Mouse (Mus musculus) heart, adult 2 months (tissue): ENCODE measurements around the gene Cxcl14. TPM values are rescaled to one million over a fixed set of nuclear protein-coding genes. Genes with fewer than 3 reads are reported as not detected.

Experiments used
- DNase-seq, 2 experiments: peaks; one replicate each; pipeline ENCODE4 v3.0.0; 2021
- H3K27ac ChIP-seq: fragments of 200-600 bp; 2 replicates; pipeline ENCODE4 v1.8.1; 2022
- H3K27me3 ChIP-seq: fragments of 200-500 bp; 2 replicates; pipeline ENCODE4 v1.6.1; 2012; ENCODE audit warnings: mild to moderate bottlenecking, low read length, inconsistent platforms, mixed read lengths; ENCODE audit not compliant: control insufficient read depth, insufficient read depth
- H3K36me3 ChIP-seq: fragments of 200-500 bp; 2 replicates; pipeline ENCODE4 v1.6.1; 2012; ENCODE audit warnings: low read length, inconsistent platforms; ENCODE audit not compliant: control insufficient read depth, insufficient read depth
- H3K4me1 ChIP-seq: fragments of 200-500 bp; 2 replicates; pipeline ENCODE4 v1.6.1; 2011; ENCODE audit warnings: low read length; ENCODE audit not compliant: control insufficient read depth, insufficient read depth
- H3K4me3 ChIP-seq: fragments of 200-600 bp; 2 replicates; pipeline ENCODE4 v1.8.1; 2022
- H3K79me2 ChIP-seq: fragments of 200-500 bp; replicated peaks from 2 replicates; pipeline ENCODE4 v1.6.1; 2012; ENCODE audit warnings: mild to moderate bottlenecking, inconsistent platforms, low read length, moderate library complexity, mixed read lengths; ENCODE audit not compliant: control insufficient read depth, insufficient read depth
- H3K9ac ChIP-seq: fragments of 200-500 bp; 2 replicates; pipeline ENCODE4 v1.6.1; 2012; ENCODE audit warnings: low read depth, mild to moderate bottlenecking, control low read depth, inconsistent platforms, low read length, mixed read lengths
- CTCF ChIP-seq: fragments of 200-600 bp; IDR thresholded peaks from 2 replicates; pipeline ENCODE4 v1.8.1; 2022; ENCODE audit warnings: antibody characterized with exemption, mild to moderate bottlenecking, moderate library complexity
- EP300 ChIP-seq: fragments of 200-500 bp; IDR thresholded peaks from 2 replicates; pipeline ENCODE4 v1.6.1; 2011; ENCODE audit warnings: low read depth, low read length, control low read depth; ENCODE audit not compliant: insufficient read depth
- POLR2A ChIP-seq: fragments of 200-500 bp; IDR thresholded peaks from 2 replicates; pipeline ENCODE4 v1.6.1; 2011; ENCODE audit warnings: mild to moderate bottlenecking, low read depth, low read length, control low read depth; ENCODE audit not compliant: insufficient read depth
- WGBS: fragments of 180-500 bp; shearing (Covaris S2); methylation state at CpG from one replicate; pipeline ENCODE4 v1.1.7; 2018; 5-methylcytosine and 5-hydroxymethylcytosine counted together
- intact Hi-C: fragments of 180-260 bp; cut with DNase I; formaldehyde crosslinking; loops from one replicate; pipeline ENCODE4 v1.15.1; 2025
- polyA plus RNA-seq: library from polyadenylated mRNA; depleted of rRNA; stranded (reverse); fragments of >200 nt; gene quantifications from 2 replicates; pipeline ENCODE4 v1.2.3, GENCODE M21; 2012; rRNA removed
- total RNA-seq, 2 experiments: library from RNA; stranded (reverse); gene quantifications; 2 replicates each; pipeline ENCODE4 v1.2.3; 2021

Gene Cxcl14
- total and polyA plus RNA-seq, 3 experiments, result 5.5 to 15.7 (median 6.2) TPM

DNA sequence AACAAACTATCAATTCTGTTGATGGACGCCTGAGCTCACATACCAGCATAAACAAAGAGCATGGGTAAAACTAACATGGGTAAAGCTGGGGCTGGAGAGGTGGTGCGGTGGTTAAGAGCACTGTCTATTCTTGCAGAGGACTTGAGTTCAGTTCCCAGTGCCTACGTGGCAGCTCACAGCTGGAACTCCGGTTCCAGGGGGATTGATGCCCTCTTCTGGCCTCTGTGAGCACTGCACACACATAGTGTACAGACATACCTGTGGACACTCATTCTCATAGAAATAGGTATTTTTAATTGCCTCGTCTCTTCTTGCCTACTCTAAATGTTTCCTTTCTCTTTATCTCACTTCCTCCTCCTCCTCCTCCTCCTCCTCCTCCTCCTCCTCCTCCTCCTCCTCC lies 53.2 kb downstream of the Cxcl14 start:
- TF ChIP-seq EP300, result no peak
- TF ChIP-seq POLR2A, result no peak
- TF ChIP-seq CTCF, result no peak
- Histone ChIP-seq H3K79me2 (no peaks in the 10 kb centered on the region), H3K4me1 (no peaks in the 10 kb centered on the region), H3K27me3 (no peaks in the 10 kb centered on the region; the same call in 1 of the 2 replicates), H3K4me3 (no peak overlapping the region), H3K9ac (no peak overlapping the region), H3K27ac (no peak overlapping the region), H3K36me3 (no peaks in the 10 kb centered on the region)
- no peak for DNase-seq
- WGBS, result 70% methylated on average over 5 of the region's 5 CpGs
- intact Hi-C loops, result no loop called here

DNA sequence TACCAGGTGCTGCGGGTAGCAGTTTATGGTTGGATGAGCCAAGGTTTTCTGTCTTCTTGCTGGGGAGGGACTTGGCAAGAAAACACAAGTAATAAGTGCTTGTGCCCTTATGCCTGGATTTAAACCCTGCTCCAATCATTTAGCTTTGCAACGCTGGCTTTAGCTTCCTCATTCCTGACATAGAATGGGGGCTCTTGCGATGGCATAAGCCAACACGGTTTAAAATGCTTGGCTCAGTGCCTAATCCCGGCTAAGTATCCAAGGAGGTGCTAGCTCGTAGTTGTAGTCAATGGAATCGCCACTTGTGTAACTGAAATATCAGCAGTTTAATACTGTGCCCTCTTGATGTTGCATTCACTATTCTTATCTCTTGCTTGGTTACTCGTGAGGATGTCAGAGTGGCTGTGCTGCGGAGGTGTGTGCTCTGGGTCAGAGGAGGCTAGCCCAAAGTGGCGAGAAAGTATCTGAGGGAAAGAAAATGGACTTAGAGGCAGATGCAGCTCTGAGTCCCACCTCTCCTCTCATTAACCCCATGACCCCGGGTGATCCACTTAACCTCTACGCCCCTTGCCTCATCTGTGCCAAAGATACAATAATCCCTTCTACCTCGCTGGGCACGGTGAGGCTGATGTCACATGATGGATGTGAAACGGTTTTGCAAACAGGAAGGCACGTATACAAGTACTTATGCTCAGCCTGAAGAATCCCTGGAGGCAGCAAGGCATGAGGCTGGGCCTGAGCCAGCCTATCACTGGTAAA lies 56.2 kb downstream of the Cxcl14 start:
- TF ChIP-seq POLR2A, result no peak
- no peak for TF ChIP-seq CTCF
- no peak for TF ChIP-seq EP300
- Histone ChIP-seq H3K36me3 (no peaks in the 10 kb centered on the region), H3K4me1 (no peaks in the 10 kb centered on the region), H3K27ac (no peak overlapping the region), H3K4me3 (no peak overlapping the region), H3K9ac (no peak overlapping the region), H3K27me3 (peaks cover 2% of the 10 kb centered on the region; the same call in 1 of the 2 replicates), H3K79me2 (no peaks in the 10 kb centered on the region)
- 60% methylated on average over 16 of the region's 16 CpGs for WGBS
- intact Hi-C loops, result no loop called here
- DNase-seq, result no peak

Other genes starting within 250 kb of the Cxcl14 start
- 10 to 100 TPM; 43.3 to 49.6 TPM for gene H2afy, start 160.2 kb downstream of the Cxcl14 start, total RNA-seq
- 34.9 and 39.4 TPM in 2 replicates for gene H2afy, start 160.2 kb downstream of the Cxcl14 start, polyA plus RNA-seq
- gene Tifab, start 117.7 kb downstream of the Cxcl14 start, total RNA-seq, result 1 to 10 TPM; 1.1 to 1.2 TPM
- 1.7 and 2.1 TPM in 2 replicates for gene Tifab, start 117.7 kb downstream of the Cxcl14 start, polyA plus RNA-seq
- not detected for gene Neurog1, start 44.4 kb downstream of the Cxcl14 start, total RNA-seq
- gene Neurog1, start 44.4 kb downstream of the Cxcl14 start, polyA plus RNA-seq, result not detected in 2 replicates
- gene Gm3045, start 130.0 kb upstream of the Cxcl14 start, total RNA-seq, result not detected
- not detected in 2 replicates for gene Gm3045, start 130.0 kb upstream of the Cxcl14 start, polyA plus RNA-seq
- gene Slc25a48, start 141.8 kb upstream of the Cxcl14 start, total RNA-seq, result under 1 TPM; 0.08 to 0.16 TPM
- 0.23 and 0.27 TPM in 2 replicates for gene Slc25a48, start 141.8 kb upstream of the Cxcl14 start, polyA plus RNA-seq
- gene Il9, start 185.7 kb upstream of the Cxcl14 start, total RNA-seq, result not detected
- not detected in 2 replicates for gene Il9, start 185.7 kb upstream of the Cxcl14 start, polyA plus RNA-seq
- gene Fbxl21, start 225.9 kb upstream of the Cxcl14 start, total RNA-seq, result under 1 TPM; 0.68 to 0.97 TPM
- gene Fbxl21, start 225.9 kb upstream of the Cxcl14 start, polyA plus RNA-seq, result 0.29 and 0.31 TPM in 2 replicates